Mouse (Mus musculus) frontal cortex, postnatal 36 days (tissue): Measurements from ENCODE around the gene Pvr.
A peak's percentile ranks its signal among the peaks of the same experiment; 100 is the strongest.
"Not testable (repeated sequence)": the region's sequence is repeated elsewhere in the genome, so short reads cannot be mapped to it uniquely, and the experiment has no call there.

Experiments used
- DNase-seq, 2 experiments: peaks; one replicate each; pipeline ENCODE4 v3.0.0; 2022; ENCODE audit warnings: low spot score in 2 of 2

Gene Pvr

GRCm38 (mm10) chr7:19935171-19935751, 14.3 kb upstream of the Pvr start:
- DNase-seq: no peak

- peak; percentile 82 to 84 for DNase-seq
Measured at GRCm38 (mm10) chr7:19932877-19933809, 12.2 kb upstream of the Pvr start.

- DNase-seq: no peak
Measured at GRCm38 (mm10) chr7:19932133-19932876, 11.3 kb upstream of the Pvr start.

- not testable (repeated sequence) for DNase-seq
Measured at GRCm38 (mm10) chr7:19930481-19930880, 9.5 kb upstream of the Pvr start.

GRCm38 (mm10) chr7:19928486-19928885, 7.5 kb upstream of the Pvr start:
- DNase-seq: no peak

GRCm38 (mm10) chr7:19926849-19927480, 6.0 kb upstream of the Pvr start:
- DNase-seq: no peak

GRCm38 (mm10) chr7:19925376-19925775, 4.4 kb upstream of the Pvr start:
- no peak for DNase-seq

GRCm38 (mm10) chr7:19923797-19924196, 2.8 kb upstream of the Pvr start:
- no peak for DNase-seq

GRCm38 (mm10) chr7:19923354-19923753, 2.4 kb upstream of the Pvr start:
- DNase-seq: no peak

- no peak for DNase-seq
Measured at GRCm38 (mm10) chr7:19920166-19920505, 824 bp downstream of the Pvr start.

GRCm38 (mm10) chr7:19914558-19914957, 6.4 kb downstream of the Pvr start:
- no peak for DNase-seq

GRCm38 (mm10) chr7:19911695-19912524, 9.1 kb downstream of the Pvr start:
- DNase-seq: no peak

GRCm38 (mm10) chr7:19911292-19911658, 9.7 kb downstream of the Pvr start:
- no peak for DNase-seq

- peak; percentile 74 to 82 for DNase-seq
Measured at GRCm38 (mm10) chr7:19910421-19911291, 10.3 kb downstream of the Pvr start.

GRCm38 (mm10) chr7:19889881-19890280, 31.1 kb downstream of the Pvr start:
- DNase-seq: peak in 1 of 2 experiments; percentile 26

GRCm38 (mm10) chr7:19887849-19888248, 33.1 kb downstream of the Pvr start, which contains the start of gene Ceacam19:
TSS of gene Ceacam19 (minus strand) at chr7:19887965.
- no peak for DNase-seq

GRCm38 (mm10) chr7:19880754-19881153, 40.2 kb downstream of the Pvr start:
- no peak for DNase-seq

GRCm38 (mm10) chr7:19876781-19877425, 44.1 kb downstream of the Pvr start:
- DNase-seq: no peak

GRCm38 (mm10) chr7:19875948-19876682, 44.8 kb downstream of the Pvr start:
- peak; percentile 37 to 68 for DNase-seq
